Mouse (Mus musculus) liver, postnatal 0 days (tissue): ENCODE measurements at regions not wholly inside any gene's neighbourhood (a gene's known extent, or its start where the extent isn't known, plus 50 kb on each side); places are given as distances from the start of the nearest gene placed in this dataset.

Source experiments
- CTCF ChIP-seq: sonication (generic); IDR thresholded peaks from 2 replicates; pipeline ENCODE4 v1.5.1; 2016; ENCODE audit warnings: antibody characterized with exemption, low read depth
- EP300 ChIP-seq: IDR thresholded peaks from 2 replicates; pipeline ENCODE4 v1.6.1; 2016; ENCODE audit warnings: antibody characterized with exemption, low read depth, mild to moderate bottlenecking

- TF ChIP-seq CTCF: no peak
- TF ChIP-seq EP300: no peak
Observed at GRCm38 (mm10) chr2:21908813-21909480, 318.4 kb upstream of the Myo3a start.
